Mouse (Mus musculus) midbrain, embryonic 14.5 days (tissue): ENCODE results near the gene Fbxo7. TPM values are rescaled to one million over a fixed set of nuclear protein-coding genes. Genes with fewer than 3 reads are reported as not detected.

Source experiments
- polyA plus RNA-seq: library from polyadenylated mRNA; unstranded; fragments of >200 nt; fragmentation: Nextera tagmentation; extraction: Ambion mirVana; gene quantifications from 2 replicates; pipeline ENCODE4 v1.2.1, GENCODE M21; 2014

The Fbxo7 gene
- polyA plus RNA-seq, 1 experiment from 2014 or later = 19.6 TPM

Other genes starting within 250 kb of the Fbxo7 start
- 66.7 and 78.1 TPM in 2 replicates for gene Pwp1, start 192.5 kb upstream of the Fbxo7 start, polyA plus RNA-seq
- gene Prdm4, start 104.8 kb upstream of the Fbxo7 start, polyA plus RNA-seq = 27.6 and 32.9 TPM in 2 replicates
- 1.6 and 1.8 TPM in 2 replicates for gene Ascl4, start 94.3 kb upstream of the Fbxo7 start, polyA plus RNA-seq
- gene Rtcb, start 64.1 kb upstream of the Fbxo7 start, polyA plus RNA-seq = 169 and 178 TPM in 2 replicates
- not detected in 2 replicates for gene Bpifc, start 10.1 kb upstream of the Fbxo7 start, polyA plus RNA-seq